Mouse (Mus musculus) fibroblast of lung, adult 2 months (primary cell): ENCODE results near the gene Ngp.
A peak's percentile ranks its signal among the peaks of the same experiment; 100 is the strongest.

ENCODE experiments used
- DNase-seq: peaks from one replicate; pipeline ENCODE4 v3.0.0-alpha.2; 2011; ENCODE audit warnings: low read depth

Gene Ngp

GRCm38 (mm10) chr9:110433045-110433444 is 13.5 kb downstream of the Ngp start:
- DNase-seq = no peak

GRCm38 (mm10) chr9:110436041-110436440 is 16.5 kb downstream of the Ngp start:
- no peak for DNase-seq

GRCm38 (mm10) chr9:110440049-110440448 is 20.5 kb downstream of the Ngp start:
- DNase-seq = no peak

GRCm38 (mm10) chr9:110440559-110440958 is 21.0 kb downstream of the Ngp start:
- DNase-seq = no peak

- no peak for DNase-seq
These were observed 28.8 kb downstream of the Ngp start for GRCm38 (mm10) chr9:110448356-110448755.

- DNase-seq = peak; percentile 70
These were observed 29.5 kb downstream of the Ngp start for GRCm38 (mm10) chr9:110448857-110449617.

- DNase-seq = no peak
These were observed 33.0 kb downstream of the Ngp start for GRCm38 (mm10) chr9:110452523-110452922.

- DNase-seq = no peak
These were observed 38.4 kb downstream of the Ngp start for GRCm38 (mm10) chr9:110457926-110458325.

GRCm38 (mm10) chr9:110459145-110459727 is 39.7 kb downstream of the Ngp start:
- DNase-seq = no peak

GRCm38 (mm10) chr9:110460884-110461815 is 41.6 kb downstream of the Ngp start:
- no peak for DNase-seq

GRCm38 (mm10) chr9:110462321-110462720 is 42.8 kb downstream of the Ngp start:
- no peak for DNase-seq

GRCm38 (mm10) chr9:110463983-110464591 is 44.5 kb downstream of the Ngp start:
- no peak for DNase-seq

- DNase-seq = no peak
These were observed 45.8 kb downstream of the Ngp start for GRCm38 (mm10) chr9:110465336-110465735.

GRCm38 (mm10) chr9:110466179-110466578 is 46.6 kb downstream of the Ngp start:
- no peak for DNase-seq
